Mouse (Mus musculus) hindbrain, embryonic 16.5 days (tissue): ENCODE measurements at regions not wholly inside any gene's neighbourhood (a gene's known extent, or its start where the extent isn't known, plus 50 kb on each side); places are given as distances from the start of the nearest gene placed in this dataset.

ENCODE experiments used
- ATAC-seq: fragments of 200-750 bp; cut with Nextera tagmentation; 2 replicates; pipeline ENCODE4 v1.8.0; 2017; ENCODE audit warnings: moderate TSS enrichment, moderate library complexity
- H3K27ac ChIP-seq: fragments of 300-500 bp; sonication (generic); 2 replicates; pipeline ENCODE4 v1.5.1; 2014; ENCODE audit warnings: low read depth, mild to moderate bottlenecking, control low read depth, low read length, moderate library complexity
- H3K27me3 ChIP-seq: fragments of 300-500 bp; sonication (generic); replicated peaks from 2 replicates; pipeline ENCODE4 v1.6.1; 2014; ENCODE audit warnings: low read length; ENCODE audit not compliant: control insufficient read depth, insufficient read depth
- H3K36me3 ChIP-seq: fragments of 300-500 bp; sonication (generic); 2 replicates; pipeline ENCODE4 v1.6.1; 2014; ENCODE audit warnings: mild to moderate bottlenecking, low read length, moderate library complexity, mixed read lengths; ENCODE audit not compliant: control insufficient read depth, insufficient read depth
- H3K4me1 ChIP-seq: fragments of 300-500 bp; sonication (generic); 2 replicates; pipeline ENCODE4 v1.6.1; 2014; ENCODE audit warnings: low read depth, low read length; ENCODE audit not compliant: control insufficient read depth, insufficient read depth
- H3K4me2 ChIP-seq: fragments of 300-500 bp; sonication (generic); 2 replicates; pipeline ENCODE4 v1.6.1; 2014; ENCODE audit warnings: mild to moderate bottlenecking, low read length, control low read depth, moderate library complexity
- H3K4me3 ChIP-seq: fragments of 300-500 bp; sonication (generic); 2 replicates; pipeline ENCODE4 v1.5.1; 2014; ENCODE audit warnings: mild to moderate bottlenecking, low read length, control low read depth, moderate library complexity
- H3K9ac ChIP-seq: fragments of 300-500 bp; sonication (generic); 2 replicates; pipeline ENCODE4 v1.6.1; 2014; ENCODE audit warnings: low read depth, mild to moderate bottlenecking, control low read depth, low read length, moderate library complexity
- H3K9me3 ChIP-seq: fragments of 300-500 bp; sonication (generic); 2 replicates; pipeline ENCODE4 v1.6.1; 2014; ENCODE audit warnings: mild to moderate bottlenecking, low read length, moderate library complexity; ENCODE audit not compliant: control insufficient read depth
- WGBS: fragments of 180-500 bp; shearing (Covaris S2); extraction: QIAGEN DNeasy Blood & Tissue Kit; methylation state at CpG from one replicate; pipeline ENCODE4 v1.1.7; 2014; 5-methylcytosine and 5-hydroxymethylcytosine counted together

DNA sequence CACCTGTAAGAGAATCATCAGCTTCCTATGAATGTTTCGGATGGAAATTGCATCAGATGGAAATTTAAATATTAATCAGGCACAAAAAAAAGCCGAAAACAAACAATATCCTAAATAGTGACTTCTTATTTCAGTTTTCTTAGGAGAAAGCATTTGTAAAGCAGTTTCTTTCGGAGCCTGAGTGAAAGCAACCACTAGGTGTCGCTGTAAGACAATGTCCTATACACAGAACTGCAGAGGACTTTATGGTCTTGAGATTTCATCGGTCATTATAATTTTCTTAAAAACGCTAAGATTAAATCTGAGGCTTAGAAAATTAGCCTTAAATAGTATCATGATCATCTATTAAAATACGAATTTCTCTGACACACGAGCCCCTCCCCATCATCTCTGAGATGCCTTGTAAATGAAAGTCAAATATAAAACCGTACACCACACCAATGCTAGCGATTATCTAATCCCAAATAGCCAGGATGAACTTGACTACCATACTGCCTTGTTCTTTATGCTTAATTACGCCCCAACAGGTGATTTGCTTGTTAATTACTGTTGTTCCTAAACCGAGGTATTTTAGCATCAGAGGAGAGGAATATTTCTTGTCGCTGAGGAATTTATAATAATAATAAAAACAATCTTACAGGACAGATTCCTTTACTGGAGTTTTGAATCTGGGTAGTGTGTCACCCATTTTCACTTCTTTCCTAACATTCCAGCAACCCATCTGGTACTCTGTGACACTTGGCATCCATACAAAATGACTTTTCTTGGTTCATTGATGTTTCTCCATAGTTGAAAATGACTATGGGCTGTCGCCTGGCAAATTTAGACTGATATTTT, 480.0 kb downstream of the Hace1 start:
- Histone ChIP-seq H3K4me3 (no peak overlapping the region), H3K9ac (no peak overlapping the region)

DNA sequence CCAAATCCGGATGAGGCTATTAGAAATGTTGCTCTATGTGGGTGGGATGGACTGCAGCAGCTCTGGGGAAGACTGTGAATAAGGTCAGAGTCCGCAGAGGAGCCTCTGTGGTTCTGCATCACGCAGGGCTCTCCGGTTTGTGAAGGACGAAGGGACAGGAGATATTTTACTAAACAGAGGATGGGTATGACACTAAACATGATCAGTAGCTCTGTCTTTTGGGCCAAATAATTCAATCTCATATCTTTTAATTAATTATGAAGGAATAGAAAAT, 480.5 kb downstream of the Hace1 start:
- peak; percentile 64 for ATAC-seq

More for the DNA sequence above, 480.0 kb downstream of the Hace1 start:
- WGBS = 23% methylated on average over 14 of the region's 14 CpGs
- Histone ChIP-seq H3K9me3 (no peaks in the 10 kb centered on the region), H3K27ac (peak overlapping the region; percentile 13; the same call in 1 of the 2 replicates), H3K4me2 (peak overlapping the region; percentile 37; the same call in 1 of the 2 replicates), H3K4me1 (no peaks in the 10 kb centered on the region), H3K27me3 (no peaks in the 10 kb centered on the region), H3K36me3 (no peaks in the 10 kb centered on the region)
- peak; percentile 87 for ATAC-seq

DNA sequence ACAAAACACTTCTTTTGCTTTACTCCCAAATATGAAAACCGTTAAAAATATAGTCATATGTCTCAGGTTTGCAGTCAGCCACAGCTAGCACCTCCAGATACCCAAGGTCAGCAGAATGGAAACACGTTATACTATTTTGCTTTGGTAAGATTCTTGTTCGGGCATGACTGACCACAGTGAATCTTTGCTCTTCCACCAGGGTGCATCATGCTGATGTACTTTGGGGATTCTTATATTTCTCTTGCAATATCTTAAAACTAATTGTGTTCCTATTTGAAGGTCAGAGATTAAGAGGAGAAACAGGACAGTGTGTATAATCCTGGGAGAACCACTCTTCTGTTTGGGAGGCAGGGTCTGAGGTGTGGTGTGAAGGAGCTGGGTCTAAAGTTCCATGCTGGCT, 481.7 kb downstream of the Hace1 start:
- Histone ChIP-seq H3K27ac (no peak overlapping the region), H3K4me3 (no peak overlapping the region), H3K27me3 (no peaks in the 10 kb centered on the region), H3K9me3 (no peaks in the 10 kb centered on the region), H3K9ac (no peak overlapping the region), H3K4me1 (no peaks in the 10 kb centered on the region), H3K4me2 (no peak overlapping the region), H3K36me3 (no peaks in the 10 kb centered on the region)
- 77% methylated on average over 3 of the region's 3 CpGs for WGBS
- no peak for ATAC-seq

More for the DNA sequence above, 480.5 kb downstream of the Hace1 start:
- H3K36me3 ChIP-seq = no peaks in the 10 kb centered on the region
- H3K4me1 ChIP-seq = no peaks in the 10 kb centered on the region
- 67% methylated on average over 5 of the region's 5 CpGs for WGBS
- H3K9ac ChIP-seq = no peak overlapping the region
- no peaks in the 10 kb centered on the region for H3K9me3 ChIP-seq
- H3K4me2 ChIP-seq = no peak overlapping the region
- no peaks in the 10 kb centered on the region for H3K27me3 ChIP-seq
- peak overlapping the region; percentile 13; the same call in 1 of the 2 replicates for H3K27ac ChIP-seq
- no peak overlapping the region for H3K4me3 ChIP-seq

DNA sequence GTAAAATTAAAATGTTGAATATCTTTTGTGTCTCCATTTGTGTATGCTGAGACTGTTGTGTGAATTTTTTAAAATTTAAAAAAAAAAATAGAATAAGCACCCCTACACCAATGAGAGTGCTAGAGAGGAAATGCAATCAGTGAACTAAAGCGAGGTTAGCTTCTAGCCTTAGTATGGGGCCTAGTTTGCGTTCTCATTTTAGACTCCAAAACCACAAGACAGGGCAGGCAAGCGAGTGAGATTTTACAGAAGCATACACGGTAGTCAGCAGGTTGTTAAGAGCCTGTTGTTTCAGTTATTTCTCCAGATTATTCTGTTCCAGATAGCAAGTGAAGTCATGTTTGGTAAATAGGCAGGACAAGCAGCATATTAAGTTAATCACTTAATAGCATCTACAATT, 486.2 kb downstream of the Hace1 start:
- no peak overlapping the region for H3K4me3 ChIP-seq
- H3K9me3 ChIP-seq = no peaks in the 10 kb centered on the region
- 94% methylated on average over 4 of the region's 4 CpGs for WGBS

DNA sequence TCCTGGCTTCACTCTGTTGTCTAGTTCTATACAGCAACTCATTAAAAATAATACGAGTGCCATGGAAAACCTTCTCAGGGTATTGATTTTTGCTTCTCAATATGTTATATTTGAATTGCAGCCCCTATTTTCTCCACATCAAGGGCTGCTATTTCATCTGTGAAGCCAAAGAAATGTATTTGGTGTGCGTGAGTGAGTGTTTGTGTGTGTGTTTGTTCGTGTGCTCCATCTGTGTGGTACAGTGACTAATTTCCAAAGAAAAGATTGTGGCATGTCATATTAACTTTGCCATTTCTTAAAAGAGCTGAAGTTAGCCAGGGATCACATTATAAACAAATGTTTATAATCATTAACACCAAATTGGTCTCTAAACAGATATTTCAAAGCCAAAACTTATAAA, 493.1 kb downstream of the Hace1 start:
- Histone ChIP-seq H3K9ac (no peak overlapping the region), H3K27me3 (no peaks in the 10 kb centered on the region), H3K27ac (no peak overlapping the region), H3K4me3 (no peak overlapping the region), H3K4me1 (peaks cover 3% of the 10 kb centered on the region), H3K36me3 (no peaks in the 10 kb centered on the region), H3K4me2 (no peak overlapping the region), H3K9me3 (no peaks in the 10 kb centered on the region)
- no peak for ATAC-seq
- 74% methylated on average over 3 of the region's 3 CpGs for WGBS

More for the DNA sequence above, 486.2 kb downstream of the Hace1 start:
- H3K9ac ChIP-seq = no peak overlapping the region
- no peak overlapping the region for H3K27ac ChIP-seq
- H3K36me3 ChIP-seq = no peaks in the 10 kb centered on the region
- H3K4me2 ChIP-seq = no peak overlapping the region
- no peak for ATAC-seq
- H3K27me3 ChIP-seq = no peaks in the 10 kb centered on the region
- H3K4me1 ChIP-seq = no peaks in the 10 kb centered on the region

DNA sequence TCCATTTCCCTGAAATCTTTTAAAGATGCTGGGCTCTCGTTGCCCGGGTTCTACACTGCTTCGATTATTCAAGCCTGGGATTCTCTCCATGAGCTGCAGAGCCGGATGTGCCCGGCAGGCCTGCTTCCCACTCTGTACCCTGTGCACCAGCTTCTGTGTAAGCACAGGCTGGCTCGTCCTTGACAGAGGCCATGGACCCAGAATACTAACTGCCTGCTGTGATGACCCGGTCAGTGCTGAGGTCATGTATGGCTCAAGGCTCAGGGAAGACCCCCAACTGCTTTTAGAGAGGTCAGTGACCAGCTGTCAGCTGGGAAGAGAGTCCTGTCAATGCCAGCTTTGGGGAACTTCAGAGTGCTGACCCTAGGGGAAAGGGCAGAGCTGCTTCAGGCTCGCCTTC, 493.6 kb downstream of the Hace1 start:
- peaks cover 3% of the 10 kb centered on the region for H3K4me1 ChIP-seq
- no peaks in the 10 kb centered on the region for H3K27me3 ChIP-seq
- peak; percentile 54 for ATAC-seq
- whole genome bisulfite sequencing = 36% methylated on average over 8 of the region's 8 CpGs
- no peaks in the 10 kb centered on the region for H3K9me3 ChIP-seq
- no peak overlapping the region for H3K27ac ChIP-seq
- H3K4me3 ChIP-seq = no peak overlapping the region
- no peak overlapping the region for H3K9ac ChIP-seq
- no peak overlapping the region for H3K4me2 ChIP-seq
- no peaks in the 10 kb centered on the region for H3K36me3 ChIP-seq

DNA sequence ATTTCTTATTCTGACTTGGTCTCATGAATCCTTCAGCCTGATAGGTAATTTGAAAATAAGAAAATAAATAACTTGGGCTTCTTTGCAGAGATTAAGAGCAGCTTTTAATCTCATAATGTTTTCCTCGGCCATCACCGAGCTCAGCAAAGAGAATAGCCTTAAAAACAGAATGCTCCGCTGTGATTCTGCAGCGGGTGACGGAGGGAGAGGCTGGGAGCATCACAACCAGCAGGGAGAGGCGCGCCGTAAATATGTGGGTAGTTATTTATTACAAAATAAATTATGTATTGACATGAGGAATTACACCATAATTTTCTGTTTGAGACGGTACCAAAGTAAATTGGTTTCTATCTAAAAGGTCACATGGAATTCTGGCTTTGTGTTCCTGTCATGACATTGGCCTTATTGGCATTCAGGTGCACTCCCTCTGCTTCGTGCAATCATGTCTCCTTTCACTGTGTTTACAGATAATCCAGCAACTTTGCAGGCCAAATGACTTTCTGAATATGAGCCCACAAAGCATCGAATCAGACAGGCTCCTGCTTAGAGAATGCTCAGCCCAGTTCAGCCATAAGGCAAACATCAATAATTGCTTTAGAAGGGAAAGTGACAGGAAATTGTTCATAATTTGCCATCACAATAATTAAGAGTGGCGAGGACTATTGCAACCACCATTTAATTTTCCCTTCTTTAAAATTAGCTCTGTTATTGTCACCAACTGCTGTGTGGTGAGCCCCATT, 494.4 kb downstream of the Hace1 start:
- no peaks in the 10 kb centered on the region for H3K36me3 ChIP-seq
- H3K9ac ChIP-seq = no peak overlapping the region
- H3K4me3 ChIP-seq = no peak overlapping the region
- H3K9me3 ChIP-seq = no peaks in the 10 kb centered on the region
- 48% methylated on average over 12 of the region's 12 CpGs for WGBS
- no peak overlapping the region; the same call in 1 of the 2 replicates for H3K4me2 ChIP-seq
- no peaks in the 10 kb centered on the region for H3K27me3 ChIP-seq
- ATAC-seq = peak; percentile 50; the same call in 1 of the 2 replicates
- H3K4me1 ChIP-seq = peaks cover 3% of the 10 kb centered on the region
- H3K27ac ChIP-seq = peak overlapping the region; percentile 20

DNA sequence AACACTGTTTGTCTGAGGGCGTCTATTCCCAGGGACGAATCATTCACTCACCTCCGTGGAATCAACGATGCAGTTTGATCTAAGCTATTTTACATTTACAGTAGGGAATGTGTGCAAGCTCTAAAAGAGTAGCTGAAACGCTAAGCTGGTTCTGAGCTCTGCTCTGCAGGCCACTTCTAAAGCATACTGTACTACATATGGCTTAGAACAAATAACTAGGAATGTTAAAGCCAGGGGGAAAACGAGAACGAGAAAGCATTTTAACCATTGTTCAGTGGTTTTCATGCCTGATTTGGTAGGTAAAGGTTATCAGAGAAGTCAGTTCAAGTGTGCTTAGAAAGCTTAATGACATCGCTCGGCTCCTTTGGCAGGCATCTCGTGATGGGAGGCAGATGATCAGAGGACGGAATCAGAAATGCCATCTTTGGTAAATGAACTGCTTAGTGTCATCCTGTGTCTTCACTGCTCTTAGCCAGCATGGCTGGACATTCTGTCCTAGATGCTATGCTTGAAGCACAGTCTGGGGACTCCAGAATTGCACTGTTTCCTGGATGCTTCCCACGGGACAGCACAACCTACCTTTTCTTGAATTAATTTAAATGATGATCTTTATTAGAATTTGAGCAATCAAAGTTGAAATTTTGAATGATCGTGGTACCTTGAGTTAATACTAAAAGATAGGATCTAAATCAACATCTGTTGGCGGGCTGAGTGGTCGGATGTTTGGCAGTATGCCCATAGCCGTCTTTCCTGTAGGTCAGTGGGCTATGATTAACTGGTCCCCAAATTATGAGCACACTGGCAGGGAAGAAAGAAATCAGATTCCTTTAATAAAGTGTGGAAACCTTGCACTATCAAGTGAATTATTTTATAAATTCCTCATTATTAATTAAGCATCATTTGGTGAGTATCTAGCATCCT, 495.2 kb downstream of the Hace1 start:
- Histone ChIP-seq H3K9ac (no peak overlapping the region), H3K27ac (peak overlapping the region; percentile 20), H3K4me2 (no peak overlapping the region), H3K4me1 (peaks cover 3% of the 10 kb centered on the region), H3K4me3 (no peak overlapping the region), H3K36me3 (no peaks in the 10 kb centered on the region), H3K9me3 (no peaks in the 10 kb centered on the region), H3K27me3 (no peaks in the 10 kb centered on the region)
- 52% methylated on average over 16 of the region's 16 CpGs for WGBS
- peak; percentile 66 for ATAC-seq
